Mouse (Mus musculus): ENCODE results near the gene Mest. TPM values are rescaled to one million over a fixed set of nuclear protein-coding genes. Genes with fewer than 3 reads are reported as not detected.

Mest gene
- polyA plus RNA-seq, 1 experiment from 2014 or later, result 1,099 TPM

GRCm38 (mm10) chr6:30739177-30739747 lies 15.9 kb downstream of the Mest start:
- H3K4me3 ChIP-seq (replicated peaks; ENCODE audit: low read depth, low read length), result peak overlapping the region; percentile 57
- H3K9ac ChIP-seq (ENCODE audit: low read depth, low read length), result peak overlapping the region; percentile 40; the same call in 1 of the 2 replicates
- ATAC-seq (replicated peaks; ENCODE audit: low FRiP score, low read depth) (no peak), DNase-seq (ENCODE audit: low spot score) (no peak)
- H3K9me3 ChIP-seq (replicated peaks; ENCODE audit: low read length), result peaks cover 24% of the 10 kb centered on the region
- WGBS, result 55% methylated on average over 10 of the region's 10 CpGs
- no peaks in the 10 kb centered on the region for H3K4me1 ChIP-seq (replicated peaks; ENCODE audit: insufficient read depth, low read length)
- peaks cover 18% of the 10 kb centered on the region for H3K36me3 ChIP-seq (ENCODE audit: insufficient read depth, low read length)
- H3K4me2 ChIP-seq (ENCODE audit: low read length), result peak overlapping the region; percentile 63
- TF ChIP-seq CTCF (IDR thresholded peaks at IDR 0.05; ENCODE audit: low read depth), result no peak
- no peak overlapping the region for H3K27ac ChIP-seq
- H3K27me3 ChIP-seq (ENCODE audit: insufficient read depth, low read length), result no peaks in the 10 kb centered on the region

GRCm38 (mm10) chr6:30744846-30745245 lies 21.5 kb downstream of the Mest start:
- Histone ChIP-seq H3K27me3 (ENCODE audit: insufficient read depth, low read length) (no peaks in the 10 kb centered on the region), H3K4me2 (ENCODE audit: low read length) (no peak overlapping the region), H3K9ac (ENCODE audit: low read depth, low read length) (no peak overlapping the region), H3K4me3 (replicated peaks; ENCODE audit: low read depth, low read length) (no peak overlapping the region), H3K9me3 (replicated peaks; ENCODE audit: low read length) (no peaks in the 10 kb centered on the region), H3K4me1 (replicated peaks; ENCODE audit: insufficient read depth, low read length) (no peaks in the 10 kb centered on the region), H3K27ac (no peak overlapping the region), H3K36me3 (ENCODE audit: insufficient read depth, low read length) (peaks cover 52% of the 10 kb centered on the region)
- TF ChIP-seq CTCF (IDR thresholded peaks at IDR 0.05; ENCODE audit: low read depth), result no peak
- DNase-seq (ENCODE audit: low spot score) (no peak), ATAC-seq (replicated peaks; ENCODE audit: low FRiP score, low read depth) (no peak)
- 76% methylated on average over 10 of the region's 10 CpGs for WGBS

GRCm38 (mm10) chr6:30745591-30745990 lies 22.2 kb downstream of the Mest start:
- H3K4me3 ChIP-seq (replicated peaks; ENCODE audit: low read depth, low read length), result no peak overlapping the region
- DNase-seq (ENCODE audit: low spot score) (no peak), ATAC-seq (replicated peaks; ENCODE audit: low FRiP score, low read depth) (no peak)
- no peak overlapping the region for H3K4me2 ChIP-seq (ENCODE audit: low read length)
- H3K27me3 ChIP-seq (ENCODE audit: insufficient read depth, low read length), result no peaks in the 10 kb centered on the region
- H3K36me3 ChIP-seq (ENCODE audit: insufficient read depth, low read length), result peaks cover 58% of the 10 kb centered on the region
- no peaks in the 10 kb centered on the region for H3K4me1 ChIP-seq (replicated peaks; ENCODE audit: insufficient read depth, low read length)
- 45% methylated on average over 7 of the region's 7 CpGs for WGBS
- no peaks in the 10 kb centered on the region for H3K9me3 ChIP-seq (replicated peaks; ENCODE audit: low read length)
- no peak overlapping the region for H3K27ac ChIP-seq
- no peak for TF ChIP-seq CTCF (IDR thresholded peaks at IDR 0.05; ENCODE audit: low read depth)
- no peak overlapping the region for H3K9ac ChIP-seq (ENCODE audit: low read depth, low read length)

GRCm38 (mm10) chr6:30747631-30748357 lies 24.4 kb downstream of the Mest start:
- H3K36me3 ChIP-seq (ENCODE audit: insufficient read depth, low read length), result peaks cover 56% of the 10 kb centered on the region
- H3K4me1 ChIP-seq (replicated peaks; ENCODE audit: insufficient read depth, low read length), result no peaks in the 10 kb centered on the region
- ATAC-seq (replicated peaks; ENCODE audit: low FRiP score, low read depth) (no peak), DNase-seq (ENCODE audit: low spot score) (no peak)
- no peak overlapping the region for H3K4me2 ChIP-seq (ENCODE audit: low read length)
- H3K27ac ChIP-seq, result no peak overlapping the region
- no peaks in the 10 kb centered on the region for H3K9me3 ChIP-seq (replicated peaks; ENCODE audit: low read length)
- no peak overlapping the region for H3K4me3 ChIP-seq (replicated peaks; ENCODE audit: low read depth, low read length)
- WGBS, result 77% methylated on average over 7 of the region's 7 CpGs
- H3K27me3 ChIP-seq (ENCODE audit: insufficient read depth, low read length), result no peaks in the 10 kb centered on the region
- no peak overlapping the region for H3K9ac ChIP-seq (ENCODE audit: low read depth, low read length)
- no peak for TF ChIP-seq CTCF (IDR thresholded peaks at IDR 0.05; ENCODE audit: low read depth)

- TF ChIP-seq CTCF (IDR thresholded peaks at IDR 0.05; ENCODE audit: low read depth), result no peak
- DNase-seq (ENCODE audit: low spot score) (no peak), ATAC-seq (replicated peaks; ENCODE audit: low FRiP score, low read depth) (no peak)
- 79% methylated on average over 6 of the region's 6 CpGs for WGBS
- Histone ChIP-seq H3K27ac (no peak overlapping the region), H3K4me3 (replicated peaks; ENCODE audit: low read depth, low read length) (no peak overlapping the region), H3K36me3 (ENCODE audit: insufficient read depth, low read length) (peaks cover 50% of the 10 kb centered on the region), H3K4me2 (ENCODE audit: low read length) (no peak overlapping the region), H3K9me3 (replicated peaks; ENCODE audit: low read length) (no peaks in the 10 kb centered on the region), H3K27me3 (ENCODE audit: insufficient read depth, low read length) (no peaks in the 10 kb centered on the region), H3K4me1 (replicated peaks; ENCODE audit: insufficient read depth, low read length) (no peaks in the 10 kb centered on the region), H3K9ac (ENCODE audit: low read depth, low read length) (no peak overlapping the region)
These were observed 25.1 kb downstream of the Mest start for GRCm38 (mm10) chr6:30748358-30748910.

- no peak for ATAC-seq (replicated peaks; ENCODE audit: low FRiP score, low read depth)
These were observed 25.8 kb downstream of the Mest start for GRCm38 (mm10) chr6:30749042-30749689.

More at GRCm38 (mm10) chr6:30749042-30749689, 25.8 kb downstream of the Mest start:
- Histone ChIP-seq H3K9ac (ENCODE audit: low read depth, low read length) (no peak overlapping the region), H3K27ac (no peak overlapping the region), H3K4me1 (replicated peaks; ENCODE audit: insufficient read depth, low read length) (no peaks in the 10 kb centered on the region), H3K36me3 (ENCODE audit: insufficient read depth, low read length) (peaks cover 44% of the 10 kb centered on the region), H3K4me2 (ENCODE audit: low read length) (no peak overlapping the region), H3K4me3 (replicated peaks; ENCODE audit: low read depth, low read length) (no peak overlapping the region), H3K27me3 (ENCODE audit: insufficient read depth, low read length) (no peaks in the 10 kb centered on the region), H3K9me3 (replicated peaks; ENCODE audit: low read length) (no peaks in the 10 kb centered on the region)
- WGBS, result 39% methylated on average over 2 of the region's 2 CpGs
- DNase-seq (ENCODE audit: low spot score), result no peak
- TF ChIP-seq CTCF (IDR thresholded peaks at IDR 0.05; ENCODE audit: low read depth), result no peak

All from kidney, postnatal 0 days (tissue).